Mouse (Mus musculus): ENCODE measurements at regions not wholly inside any gene's neighbourhood (a gene's known extent, or its start where the extent isn't known, plus 50 kb on each side); places are given as distances from the start of the nearest gene placed in this dataset.

DNA sequence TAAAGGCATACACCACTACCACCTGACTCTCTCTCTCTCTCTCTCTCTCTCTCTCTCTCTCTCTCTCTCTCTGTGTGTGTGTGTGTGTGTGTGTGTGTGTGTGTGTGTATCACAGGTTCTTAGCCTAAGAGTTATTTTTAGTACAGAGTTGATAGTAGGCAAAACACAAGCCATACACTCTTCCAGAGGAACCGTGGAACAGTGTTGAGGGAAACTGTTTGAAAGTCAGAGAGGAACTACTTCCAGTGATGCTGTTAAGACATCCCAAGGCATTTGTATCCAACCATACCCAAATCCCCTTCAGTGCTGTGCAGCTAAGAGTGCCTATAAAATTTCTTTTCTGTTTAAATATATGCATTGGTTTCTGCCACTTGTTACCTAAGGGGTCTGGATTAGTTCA lies 68.3 kb upstream of the Akap13 start:
- no peak for TF ChIP-seq CTCF (IDR thresholded peaks at IDR 0.05; ENCODE audit: control insufficient read depth, insufficient read depth, insufficient read length)
- no peak for TF ChIP-seq USF1 (IDR thresholded peaks at IDR 0.05; ENCODE audit: low read depth)
- no peak for TF ChIP-seq MAX (IDR thresholded peaks at IDR 0.05)
- no peak for TF ChIP-seq MYOD1 (IDR thresholded peaks at IDR 0.05; ENCODE audit: control insufficient read depth, insufficient read length, low read depth)
- TF ChIP-seq FOSL1 (IDR thresholded peaks at IDR 0.05; ENCODE audit: insufficient read depth, low read length, poor library complexity, severe bottlenecking): no peak
- TF ChIP-seq MYOG (IDR thresholded peaks at IDR 0.05; ENCODE audit: control insufficient read depth, extremely low read depth, insufficient read length): no peak
- no peak for TF ChIP-seq CEBPB (IDR thresholded peaks at IDR 0.05; ENCODE audit: low read depth)

Data from C2C12 (cell line).